Mouse (Mus musculus): ENCODE results near the gene Nell2. TPM values are rescaled to one million over a fixed set of nuclear protein-coding genes. Genes with fewer than 3 reads are reported as not detected.

Nell2 gene
- total and polyA plus RNA-seq, 3 experiments = not detected

GRCm38 (mm10) chr15:95289047-95289446, 239.3 kb downstream of the Nell2 start:
- no peaks in the 10 kb centered on the region for H3K27me3 ChIP-seq (replicated peaks)
- H3K27ac ChIP-seq (ENCODE audit: insufficient read depth, low read depth) = no peak overlapping the region
- dilution Hi-C loops (cut with MboI; ENCODE audit: extremely low pct_ligation_motif_present, extremely low pct_unique_long_range_greater_than_20kb, low sequenced_read_pairs) (no loop called here), in situ Hi-C loops (cut with MboI; ENCODE audit: low pct_ligation_motif_present, low pct_unique_long_range_greater_than_20kb, low sequenced_read_pairs) (no loop called here)
- H3K4me2 ChIP-seq (ENCODE audit: insufficient read depth, low read depth, poor library complexity, severe bottlenecking) = no peak overlapping the region
- peaks cover 55% of the 10 kb centered on the region for H3K9me3 ChIP-seq (replicated peaks; ENCODE audit: low read length)
- no peak for DNase-seq (ENCODE audit: extremely low read depth)
- no peak overlapping the region for H3K9ac ChIP-seq (ENCODE audit: insufficient read depth, low read depth)
- H3K4me1 ChIP-seq (ENCODE audit: control insufficient read depth in 1 of 2, insufficient read depth in 2 of 2) = no peaks in the 10 kb centered on the region
- no peaks in the 10 kb centered on the region for H3K36me3 ChIP-seq (replicated peaks in 1 of 2; ENCODE audit: control insufficient read depth in 1 of 2, insufficient read depth in 1 of 2, low read length in 1 of 2)
- no peak for TF ChIP-seq CHD2 (IDR thresholded peaks at IDR 0.05; ENCODE audit: low read length)
- TF ChIP-seq ZKSCAN1 (IDR thresholded peaks at IDR 0.05; ENCODE audit: borderline replicate concordance, low read depth, low read length) = no peak
- no peak for TF ChIP-seq NELFE (IDR thresholded peaks at IDR 0.05; ENCODE audit: low read depth, low read length)
- no peak for TF ChIP-seq KAT2A (IDR thresholded peaks at IDR 0.05; ENCODE audit: insufficient replicate concordance, low read length)
- TF ChIP-seq MAZ (IDR thresholded peaks at IDR 0.05; ENCODE audit: low read depth, low read length) = no peak
- TF ChIP-seq MAFK (IDR thresholded peaks at IDR 0.05; ENCODE audit: insufficient replicate concordance, low read length) = no peak
- TF ChIP-seq RCOR1 (conservative IDR thresholded peaks at IDR 0.05; ENCODE audit: low read depth, low read length) = no peak
- no peak for TF ChIP-seq USF1 (IDR thresholded peaks at IDR 0.05; ENCODE audit: low read depth, low read length)
- no peak for TF ChIP-seq ZNF384 (IDR thresholded peaks at IDR 0.05; ENCODE audit: low read depth, low read length)
- no peak for TF ChIP-seq JUND (conservative IDR thresholded peaks at IDR 0.05; ENCODE audit: low read depth, low read length)
- no peak for TF ChIP-seq UBTF (IDR thresholded peaks at IDR 0.05; ENCODE audit: low read depth, low read length)
- TF ChIP-seq MAX (IDR thresholded peaks at IDR 0.05; ENCODE audit: low read length) = no peak
- TF ChIP-seq NRF1 (IDR thresholded peaks at IDR 0.05; ENCODE audit: low read depth, low read length) = no peak
- no peaks in the 10 kb centered on the region for H3K79me2 ChIP-seq (replicated peaks; ENCODE audit: control insufficient read depth, extremely low read depth, insufficient read depth, poor library complexity, severe bottlenecking)
- no peak overlapping the region for H3K4me3 ChIP-seq (replicated peaks in 1 of 3; ENCODE audit: low read depth in 2 of 3, low read length in 2 of 3, poor library complexity in 1 of 3)

- no peak overlapping the region for H3K27ac ChIP-seq (ENCODE audit: insufficient read depth, low read depth)
- TF ChIP-seq ZKSCAN1 (IDR thresholded peaks at IDR 0.05; ENCODE audit: borderline replicate concordance, low read depth, low read length) (no peak), ZC3H11A (IDR thresholded peaks at IDR 0.05; ENCODE audit: low read depth, low read length) (no peak), TCF12 (IDR thresholded peaks at IDR 0.05; ENCODE audit: low read depth, low read length) (no peak), ZNF384 (IDR thresholded peaks at IDR 0.05; ENCODE audit: low read depth, low read length) (no peak), ZMIZ1 (IDR thresholded peaks at IDR 0.05; ENCODE audit: low read depth, low read length) (no peak), HCFC1 (IDR thresholded peaks at IDR 0.05; ENCODE audit: low read depth, low read length) (no peak)
- H3K9me3 ChIP-seq (replicated peaks; ENCODE audit: low read length) = peaks cover 54% of the 10 kb centered on the region
- in situ Hi-C loops (cut with MboI; ENCODE audit: low pct_ligation_motif_present, low pct_unique_long_range_greater_than_20kb, low sequenced_read_pairs) = no loop called here
- no peak overlapping the region for H3K4me3 ChIP-seq (replicated peaks in 1 of 3; ENCODE audit: low read depth in 2 of 3, low read length in 2 of 3, poor library complexity in 1 of 3)
- H3K79me2 ChIP-seq (replicated peaks; ENCODE audit: control insufficient read depth, extremely low read depth, insufficient read depth, poor library complexity, severe bottlenecking) = no peaks in the 10 kb centered on the region
- H3K9ac ChIP-seq (ENCODE audit: insufficient read depth, low read depth) = no peak overlapping the region
- H3K36me3 ChIP-seq (replicated peaks in 1 of 2; ENCODE audit: control insufficient read depth in 1 of 2, insufficient read depth in 1 of 2, low read length in 1 of 2) = no peaks in the 10 kb centered on the region
- dilution Hi-C loops (cut with MboI; ENCODE audit: extremely low pct_ligation_motif_present, extremely low pct_unique_long_range_greater_than_20kb, low sequenced_read_pairs) = no loop called here
- no peak overlapping the region for H3K4me2 ChIP-seq (ENCODE audit: insufficient read depth, low read depth, poor library complexity, severe bottlenecking)
- H3K4me1 ChIP-seq (ENCODE audit: control insufficient read depth in 1 of 2, insufficient read depth in 2 of 2) = no peaks in the 10 kb centered on the region
- DNase-seq (ENCODE audit: extremely low read depth) = no peak
- no peaks in the 10 kb centered on the region for H3K27me3 ChIP-seq (replicated peaks)
These were observed 243.2 kb downstream of the Nell2 start for GRCm38 (mm10) chr15:95285199-95285598.

All from CH12.LX (cell line).